Mouse (Mus musculus): ENCODE measurements at regions not wholly inside any gene's neighbourhood (a gene's known extent, or its start where the extent isn't known, plus 50 kb on each side); places are given as distances from the start of the nearest gene placed in this dataset.

DNA sequence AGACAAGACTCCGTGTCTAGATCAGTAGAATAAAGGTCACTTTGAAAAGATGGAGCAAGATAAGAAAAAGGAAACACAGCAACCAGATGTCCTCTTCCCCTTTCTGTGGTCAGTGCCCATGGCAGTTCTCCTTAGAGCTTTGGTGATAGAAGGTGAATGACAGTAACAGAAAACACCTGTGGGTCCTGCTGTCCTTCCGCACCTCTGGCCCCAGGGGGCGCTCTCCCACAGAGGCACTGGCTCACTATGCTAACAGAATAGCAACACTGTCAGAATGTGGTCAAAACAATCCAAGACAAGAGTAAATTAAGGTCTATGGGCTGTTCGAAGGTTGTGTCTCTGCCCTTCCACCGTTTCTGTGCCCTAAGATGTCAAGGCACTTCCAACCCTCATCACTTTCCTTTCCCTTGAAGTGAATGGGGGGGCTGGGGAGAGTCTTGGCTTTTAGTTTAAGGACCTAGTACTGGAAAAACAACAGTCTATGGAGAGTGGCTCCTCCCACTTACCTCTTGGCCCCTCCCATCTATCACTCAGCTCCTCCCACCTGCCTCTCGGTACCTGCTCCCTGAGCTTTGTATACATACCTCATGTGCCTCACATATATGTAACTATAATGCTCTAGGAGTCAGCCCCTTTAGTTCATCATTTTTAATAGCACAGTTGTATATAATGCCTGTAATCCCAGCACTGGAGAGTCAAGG is 86.2 kb upstream of the Tank start:
- no peak for DNase-seq (ENCODE audit: low read depth)
- peak; percentile 49 for TF ChIP-seq CTCF (IDR thresholded peaks at IDR 0.05; ENCODE audit: borderline replicate concordance, extremely low read depth, insufficient read depth, insufficient read length)
- no peak for TF ChIP-seq POLR2A (IDR thresholded peaks at IDR 0.05; ENCODE audit: borderline replicate concordance, extremely low read depth, insufficient read depth, insufficient read length, poor library complexity, severe bottlenecking)

DNA sequence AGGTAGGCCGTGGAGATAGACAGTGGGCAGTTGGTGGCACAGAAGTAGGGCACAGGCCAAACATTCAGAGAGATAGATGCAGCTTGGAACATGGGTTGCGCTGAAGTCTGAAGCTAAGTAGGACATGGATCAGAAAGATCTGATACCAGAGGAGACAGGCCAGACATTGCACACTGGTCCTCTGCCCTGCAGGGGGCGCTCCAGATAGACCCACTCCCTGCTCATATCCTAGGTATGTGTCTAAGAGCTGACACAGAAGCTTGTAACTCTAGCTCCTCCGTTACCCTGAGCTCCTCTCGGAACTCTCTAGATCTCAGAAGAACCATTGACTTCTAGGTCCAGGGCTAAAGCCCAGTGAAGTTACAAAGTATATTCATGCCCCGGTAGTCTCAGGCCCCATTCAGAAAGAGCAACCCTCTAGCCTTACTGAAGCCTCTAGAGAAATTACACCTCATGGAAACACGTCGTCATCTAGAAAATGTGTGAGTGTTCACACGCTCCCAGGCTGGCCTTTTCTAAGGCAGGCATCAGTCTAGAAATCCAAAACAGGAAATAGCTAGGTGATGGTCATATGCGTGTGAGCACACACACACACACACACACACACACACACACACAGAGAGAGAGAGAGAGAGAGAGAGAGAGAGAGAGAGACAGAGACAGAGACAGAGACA is 87.8 kb upstream of the Tank start:
- DNase-seq (ENCODE audit: low read depth), result no peak

DNA sequence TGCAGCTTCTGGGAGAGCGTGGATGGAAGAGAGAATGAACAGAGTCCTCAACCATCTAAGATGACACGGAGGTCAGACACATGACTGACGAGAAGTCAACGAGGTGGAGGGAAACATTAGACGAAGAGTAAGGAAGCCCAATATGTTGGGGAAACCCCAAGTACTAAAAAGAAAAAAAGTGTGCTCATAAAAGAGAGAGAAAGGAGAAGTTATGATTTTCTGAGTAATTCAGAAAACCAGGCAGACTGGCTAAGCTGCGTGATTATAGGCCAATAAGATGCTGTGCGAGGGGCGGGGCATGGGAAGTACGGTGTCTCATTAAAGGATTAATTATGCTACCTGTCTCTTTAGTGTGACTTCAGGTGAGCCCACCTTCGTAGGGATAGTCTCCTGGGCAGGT is 88.6 kb upstream of the Tank start:
- TF ChIP-seq POLR2A (IDR thresholded peaks at IDR 0.05; ENCODE audit: borderline replicate concordance, extremely low read depth, insufficient read depth, insufficient read length, poor library complexity, severe bottlenecking) (no peak), CTCF (IDR thresholded peaks at IDR 0.05; ENCODE audit: borderline replicate concordance, extremely low read depth, insufficient read depth, insufficient read length) (no peak)

More for the DNA sequence above, 87.8 kb upstream of the Tank start:
- no peak for TF ChIP-seq POLR2A (IDR thresholded peaks at IDR 0.05; ENCODE audit: borderline replicate concordance, extremely low read depth, insufficient read depth, insufficient read length, poor library complexity, severe bottlenecking)
- TF ChIP-seq CTCF (IDR thresholded peaks at IDR 0.05; ENCODE audit: borderline replicate concordance, extremely low read depth, insufficient read depth, insufficient read length), result peak; percentile 25; the same call in 1 of the 2 replicates

DNA sequence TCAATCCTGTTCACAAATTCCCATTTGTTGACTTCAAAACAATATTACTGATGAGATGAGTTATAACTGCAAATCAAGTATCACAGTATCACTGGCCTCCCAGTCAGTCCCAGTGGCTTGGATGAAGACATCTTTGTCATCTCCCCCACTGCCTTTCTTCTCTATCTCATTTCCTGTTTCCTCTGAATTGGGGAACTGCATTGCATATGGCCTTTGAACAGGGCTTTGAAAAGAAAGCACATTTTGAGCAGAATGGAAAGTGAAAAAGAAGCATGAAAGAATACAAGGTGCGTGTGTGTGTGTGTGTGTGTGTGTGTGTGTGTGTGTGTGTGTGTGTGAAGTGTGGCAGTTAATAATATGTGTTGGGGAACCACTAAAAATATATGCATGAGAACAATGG is 94.6 kb upstream of the Tank start:
- TF ChIP-seq CTCF (IDR thresholded peaks at IDR 0.05; ENCODE audit: borderline replicate concordance, extremely low read depth, insufficient read depth, insufficient read length) (no peak), POLR2A (IDR thresholded peaks at IDR 0.05; ENCODE audit: borderline replicate concordance, extremely low read depth, insufficient read depth, insufficient read length, poor library complexity, severe bottlenecking) (no peak)
- no peak for DNase-seq (ENCODE audit: low read depth)

More for the DNA sequence above, 88.6 kb upstream of the Tank start:
- no peak for DNase-seq (ENCODE audit: low read depth)

DNA sequence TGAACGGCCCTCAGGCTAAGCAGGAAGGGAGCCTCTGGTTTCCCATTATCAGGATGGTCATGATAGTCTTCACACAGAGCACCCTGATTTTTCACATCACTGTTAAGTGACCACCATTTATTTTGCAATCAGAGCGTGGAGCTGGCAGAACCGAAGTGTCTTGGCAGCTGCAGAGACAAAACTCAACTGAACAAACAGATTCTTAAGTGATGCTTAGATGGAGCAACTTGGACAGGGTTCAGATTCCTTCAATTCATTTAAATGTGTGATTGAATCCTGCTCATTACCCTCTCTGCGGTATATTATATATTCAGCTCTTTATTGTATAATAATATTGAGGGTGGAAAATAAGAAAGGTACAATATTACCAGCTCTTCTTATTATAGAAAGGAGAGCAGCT is 101.7 kb upstream of the Tank start:
- TF ChIP-seq POLR2A (IDR thresholded peaks at IDR 0.05; ENCODE audit: borderline replicate concordance, extremely low read depth, insufficient read depth, insufficient read length, poor library complexity, severe bottlenecking), result no peak
- TF ChIP-seq CTCF (IDR thresholded peaks at IDR 0.05; ENCODE audit: borderline replicate concordance, extremely low read depth, insufficient read depth, insufficient read length), result no peak
- peak; percentile 65 for DNase-seq (ENCODE audit: low read depth)

DNA sequence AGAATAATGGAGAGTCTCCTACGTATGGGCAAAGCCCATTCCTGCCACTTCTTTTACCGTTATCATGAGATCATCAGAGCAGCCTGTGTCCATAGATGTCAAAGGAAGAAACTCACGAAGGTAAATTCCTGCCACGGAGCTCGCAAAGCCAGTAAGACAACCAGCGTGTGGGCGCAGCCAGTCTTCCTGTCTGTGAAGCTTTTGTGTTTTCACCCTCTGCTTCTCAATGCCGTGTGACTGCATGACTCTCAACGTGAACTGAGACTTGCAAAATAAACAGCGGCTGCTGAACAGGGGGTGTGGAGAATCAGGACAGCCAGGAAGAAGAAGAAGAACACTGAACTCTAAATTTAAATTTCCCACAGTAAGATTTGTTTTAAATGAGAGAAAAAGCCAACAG is 103.8 kb upstream of the Tank start:
- no peak for DNase-seq (ENCODE audit: low read depth)
- no peak for TF ChIP-seq CTCF (IDR thresholded peaks at IDR 0.05; ENCODE audit: borderline replicate concordance, extremely low read depth, insufficient read depth, insufficient read length)

DNA sequence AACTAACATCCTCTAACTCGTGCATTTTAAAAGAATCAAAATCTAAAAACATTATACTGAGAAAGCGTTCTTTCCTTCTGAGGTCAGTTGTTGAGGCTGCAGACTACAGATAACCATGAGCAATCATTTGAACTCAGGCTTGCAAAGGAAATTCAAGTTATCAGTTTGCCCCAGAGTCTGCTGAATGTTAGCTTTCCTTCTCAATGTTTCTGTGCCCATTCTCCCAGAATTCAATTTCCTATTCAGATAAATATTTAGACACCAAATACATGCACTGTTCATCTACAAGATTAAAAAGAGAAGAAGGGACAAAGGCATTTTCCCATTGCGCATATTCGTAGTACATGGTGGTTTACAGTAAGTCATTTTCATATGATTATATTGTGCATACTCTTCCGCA is 107.9 kb upstream of the Tank start:
- no peak for DNase-seq (ENCODE audit: low read depth)
- no peak for TF ChIP-seq POLR2A (IDR thresholded peaks at IDR 0.05; ENCODE audit: borderline replicate concordance, extremely low read depth, insufficient read depth, insufficient read length, poor library complexity, severe bottlenecking)
- no peak for TF ChIP-seq CTCF (IDR thresholded peaks at IDR 0.05; ENCODE audit: borderline replicate concordance, extremely low read depth, insufficient read depth, insufficient read length)

DNA sequence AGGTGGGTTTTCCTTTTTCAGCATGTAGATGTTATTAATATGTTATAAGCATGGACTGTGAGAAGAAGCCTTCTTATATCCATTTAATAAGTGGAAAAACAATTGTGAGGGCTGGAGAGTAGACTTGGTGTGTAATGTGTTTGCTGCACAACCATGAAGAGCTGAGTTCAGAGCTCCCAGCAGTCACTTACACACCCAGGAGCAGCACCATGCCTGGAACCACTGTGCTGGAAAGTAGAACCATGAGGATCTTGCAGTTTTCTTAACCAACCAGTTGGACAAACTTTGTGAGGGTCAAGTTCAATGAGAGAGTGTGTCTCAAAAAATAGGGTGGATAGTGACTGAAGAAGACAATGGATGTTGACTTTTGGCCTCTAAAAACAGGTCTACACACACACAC is 108.3 kb upstream of the Tank start:
- no peak for DNase-seq (ENCODE audit: low read depth)
- TF ChIP-seq CTCF (IDR thresholded peaks at IDR 0.05; ENCODE audit: borderline replicate concordance, extremely low read depth, insufficient read depth, insufficient read length) (no peak), POLR2A (IDR thresholded peaks at IDR 0.05; ENCODE audit: borderline replicate concordance, extremely low read depth, insufficient read depth, insufficient read length, poor library complexity, severe bottlenecking) (no peak)

DNA sequence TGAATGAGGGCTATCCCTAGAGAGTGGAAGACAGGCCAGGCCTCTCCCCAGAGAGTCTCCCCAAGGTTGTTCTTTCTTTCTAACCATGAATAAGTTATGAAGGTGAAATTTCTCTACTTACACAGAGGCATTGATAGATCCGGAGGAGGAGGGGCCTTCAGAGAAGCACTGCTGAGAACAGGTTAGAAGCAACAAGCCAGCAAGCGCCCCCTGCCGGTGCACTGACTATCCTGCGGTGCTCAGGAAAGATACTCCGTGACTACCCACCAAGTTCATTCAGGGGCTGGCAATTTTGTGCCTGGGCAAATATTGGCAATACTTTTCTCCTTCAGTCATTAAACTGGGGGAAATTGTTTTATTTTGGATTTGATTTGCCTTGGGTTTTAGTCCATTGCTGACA is 122.5 kb upstream of the Tank start:
- DNase-seq (ENCODE audit: low read depth), result peak; percentile 57
- TF ChIP-seq CTCF (IDR thresholded peaks at IDR 0.05; ENCODE audit: borderline replicate concordance, extremely low read depth, insufficient read depth, insufficient read length) (peak; percentile 61), POLR2A (IDR thresholded peaks at IDR 0.05; ENCODE audit: borderline replicate concordance, extremely low read depth, insufficient read depth, insufficient read length, poor library complexity, severe bottlenecking) (no peak)

DNA sequence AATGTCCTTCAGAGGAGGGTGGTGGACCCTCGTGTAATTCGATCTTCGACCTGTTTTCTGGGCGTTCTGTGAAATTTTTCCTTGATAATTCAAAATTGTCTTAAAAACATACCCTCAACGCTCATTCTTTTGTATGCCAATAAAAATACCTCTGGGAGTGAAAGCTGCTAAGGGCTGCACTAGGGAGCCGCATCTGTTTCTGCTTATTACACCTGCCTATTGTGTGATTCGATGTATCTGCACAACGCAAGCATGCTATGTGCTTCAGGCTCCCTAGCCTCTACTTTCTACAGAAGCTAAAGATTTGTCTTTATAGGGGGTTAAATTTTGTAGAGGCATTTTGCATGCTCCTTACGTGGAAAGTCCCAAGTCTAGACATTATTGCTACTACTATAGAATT is 123.7 kb upstream of the Tank start:
- DNase-seq (ENCODE audit: low read depth), result no peak
- no peak for TF ChIP-seq POLR2A (IDR thresholded peaks at IDR 0.05; ENCODE audit: borderline replicate concordance, extremely low read depth, insufficient read depth, insufficient read length, poor library complexity, severe bottlenecking)
- TF ChIP-seq CTCF (IDR thresholded peaks at IDR 0.05; ENCODE audit: borderline replicate concordance, extremely low read depth, insufficient read depth, insufficient read length), result no peak

DNA sequence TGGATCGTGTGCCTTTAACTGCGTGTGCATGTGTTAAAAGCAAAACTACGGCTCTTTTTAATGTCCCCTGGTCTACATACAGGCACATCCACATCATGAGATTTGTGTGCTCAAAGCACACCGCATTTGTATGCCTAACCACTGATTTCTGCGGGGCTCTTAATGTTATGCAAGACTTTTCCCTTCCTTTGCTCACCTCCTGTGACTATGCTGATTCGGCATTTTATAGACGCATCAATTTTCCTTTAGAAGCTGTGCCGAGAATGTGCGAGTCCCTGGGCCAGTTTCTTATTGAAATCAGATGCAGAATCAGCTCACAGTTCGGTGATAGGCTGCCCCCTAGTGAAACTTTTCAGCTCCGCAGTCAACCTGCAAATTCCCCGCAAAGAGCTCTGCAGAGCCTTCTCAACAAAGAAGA is 124.1 kb upstream of the Tank start:
- peak; percentile 97 for DNase-seq (ENCODE audit: low read depth)

More for the DNA sequence above, 124.1 kb upstream of the Tank start:
- TF ChIP-seq POLR2A (IDR thresholded peaks at IDR 0.05; ENCODE audit: borderline replicate concordance, extremely low read depth, insufficient read depth, insufficient read length, poor library complexity, severe bottlenecking), result no peak
- peak; percentile 92 for TF ChIP-seq CTCF (IDR thresholded peaks at IDR 0.05; ENCODE audit: borderline replicate concordance, extremely low read depth, insufficient read depth, insufficient read length)
